Mouse (Mus musculus) kidney, adult 2 months (tissue): ENCODE measurements at regions not wholly inside any gene's neighbourhood (a gene's known extent, or its start where the extent isn't known, plus 50 kb on each side); places are given as distances from the start of the nearest gene placed in this dataset.

Source experiments
- CTCF ChIP-seq: fragments of 200-500 bp; conservative IDR thresholded peaks from 2 replicates; pipeline ENCODE4 v1.5.1; 2011; ENCODE audit warnings: low read depth, mild to moderate bottlenecking, control low read depth, low read length, moderate library complexity, mixed read lengths; ENCODE audit not compliant: insufficient read depth, insufficient read length
- POLR2A ChIP-seq: fragments of 200-500 bp; IDR thresholded peaks from one replicate; pipeline ENCODE4 v1.6.1; 2011; ENCODE audit warnings: low read depth, low read length, control low read depth

DNA sequence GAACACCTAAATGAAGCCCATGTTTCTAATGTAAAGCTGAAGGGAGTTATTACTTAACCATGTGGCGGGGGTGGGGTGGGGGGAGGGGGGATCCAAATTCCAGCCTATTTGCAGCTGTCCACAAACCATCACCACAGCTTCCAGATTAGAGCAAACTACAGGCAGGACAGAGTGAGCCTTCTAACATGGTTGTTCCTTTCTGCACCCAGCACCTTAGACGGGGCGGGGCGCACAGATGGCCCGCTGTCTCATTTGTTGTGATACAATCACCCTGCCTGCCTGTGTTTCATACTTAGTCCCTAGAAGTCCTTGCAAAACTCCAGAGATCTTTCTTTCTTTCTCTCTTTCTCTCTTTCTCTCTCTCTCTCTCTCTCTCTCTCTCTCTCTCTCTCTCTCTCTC, 182.8 kb upstream of the Arhgap18 start:
- no peak for TF ChIP-seq POLR2A
- TF ChIP-seq CTCF: no peak
